Mouse (Mus musculus): ENCODE data around the gene Trnau1ap. TPM values are rescaled to one million over a fixed set of nuclear protein-coding genes. Genes with fewer than 3 reads are reported as not detected.

Gene Trnau1ap
- polyA plus RNA-seq, 1 experiment = not detected

DNA sequence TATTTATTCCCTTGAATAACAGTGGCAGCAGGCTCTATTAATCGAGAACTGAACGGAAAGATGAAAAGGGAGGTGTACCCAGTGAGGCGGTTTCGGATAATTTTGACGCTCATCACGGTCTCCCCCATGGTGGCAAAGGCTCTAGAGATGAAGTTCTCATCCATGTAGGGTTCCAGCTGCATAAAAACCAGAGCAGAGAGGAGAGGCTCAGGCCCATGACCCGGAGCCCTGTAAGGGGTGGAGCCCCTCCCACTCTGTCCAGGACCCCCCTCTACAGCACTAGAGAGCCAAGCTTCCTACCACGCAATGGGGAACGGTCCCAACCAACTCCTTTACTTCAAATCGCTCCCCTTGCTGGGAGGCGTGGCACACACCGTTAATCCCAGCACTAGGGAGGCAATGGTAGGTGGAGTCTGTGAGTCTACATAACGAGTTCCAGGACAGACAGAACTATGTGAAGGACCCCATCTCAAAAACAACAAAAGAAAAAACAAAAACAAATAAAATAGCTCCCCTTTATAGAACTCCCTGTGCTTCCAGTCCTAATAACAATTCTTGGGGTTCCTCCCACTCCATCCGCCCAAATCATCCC lies 851 bp downstream of the Trnau1ap start:
- TF ChIP-seq CTCF (IDR thresholded peaks at IDR 0.05; ENCODE audit: insufficient read depth, low read depth, low read length) (no peak), POLR2A (IDR thresholded peaks at IDR 0.05; ENCODE audit: insufficient read depth, low read depth, low read length) (no peak)
- 45% methylated on average over 14 of the region's 14 CpGs for WGBS
- H3K4me1 ChIP-seq (ENCODE audit: control insufficient read depth, insufficient read depth, low read length) = peaks cover 6% of the 10 kb centered on the region; the same call in 1 of the 2 replicates
- H3K4me3 ChIP-seq (ENCODE audit: insufficient read depth, low read depth, low read length) = peak overlapping the region; percentile 94
- H3K27ac ChIP-seq (ENCODE audit: insufficient read depth, low read depth, low read length) = no peak overlapping the region

DNA sequence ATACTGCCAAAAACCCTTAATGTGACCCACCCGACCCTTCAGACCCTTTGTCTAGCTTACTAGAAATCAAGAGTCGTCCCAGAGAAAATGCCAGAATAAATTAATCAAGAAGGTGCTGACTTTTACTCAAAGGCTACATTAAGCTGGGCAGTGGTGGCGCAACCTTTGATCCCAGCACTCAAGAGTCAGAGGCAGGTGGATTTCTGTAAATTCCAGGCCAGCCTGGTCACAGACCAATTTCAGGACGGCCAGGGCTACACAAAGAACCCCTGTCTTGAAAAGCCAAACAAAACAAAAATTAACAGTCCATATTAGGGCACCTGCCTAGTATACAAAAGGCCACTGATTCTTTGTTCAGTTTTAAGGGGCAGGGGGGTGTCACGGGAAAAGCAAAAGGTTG lies 2.9 kb downstream of the Trnau1ap start:
- 77% methylated on average over 5 of the region's 5 CpGs for WGBS

DNA sequence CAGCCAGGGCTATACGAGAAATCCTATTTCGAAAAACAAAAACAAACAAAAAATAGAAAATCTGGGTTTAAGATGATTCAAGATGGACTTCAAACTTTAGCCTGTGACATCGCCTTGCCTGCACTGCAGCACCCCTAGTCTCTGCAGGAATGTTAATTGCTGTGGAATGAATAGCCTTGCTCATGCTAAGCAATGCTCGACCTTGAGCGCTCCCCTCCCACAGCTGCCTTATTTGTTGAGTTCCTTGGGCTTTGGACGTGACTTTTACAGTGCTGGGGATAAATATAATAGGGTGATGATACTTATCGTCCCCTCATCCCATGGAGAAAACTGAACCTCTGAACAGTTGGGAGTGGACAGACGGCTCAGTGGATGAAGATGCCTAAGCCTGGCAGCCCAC lies 13.6 kb downstream of the Trnau1ap start:
- WGBS = 88% methylated on average over 8 of the region's 8 CpGs
- TF ChIP-seq POLR2A (IDR thresholded peaks at IDR 0.05; ENCODE audit: insufficient read depth, low read depth, low read length) = no peak
- TF ChIP-seq CTCF (IDR thresholded peaks at IDR 0.05; ENCODE audit: insufficient read depth, low read depth, low read length) = no peak
- H3K4me1 ChIP-seq (ENCODE audit: control insufficient read depth, insufficient read depth, low read length) = no peaks in the 10 kb centered on the region
- H3K27ac ChIP-seq (ENCODE audit: insufficient read depth, low read depth, low read length) = no peak overlapping the region
- H3K4me3 ChIP-seq (ENCODE audit: insufficient read depth, low read depth, low read length) = no peak overlapping the region

More for the DNA sequence above, 2.9 kb downstream of the Trnau1ap start:
- TF ChIP-seq CTCF (IDR thresholded peaks at IDR 0.05; ENCODE audit: insufficient read depth, low read depth, low read length) (no peak), POLR2A (IDR thresholded peaks at IDR 0.05; ENCODE audit: insufficient read depth, low read depth, low read length) (no peak)
- Histone ChIP-seq H3K4me3 (ENCODE audit: insufficient read depth, low read depth, low read length) (no peak overlapping the region), H3K4me1 (ENCODE audit: control insufficient read depth, insufficient read depth, low read length) (peaks cover 6% of the 10 kb centered on the region; the same call in 1 of the 2 replicates), H3K27ac (ENCODE audit: insufficient read depth, low read depth, low read length) (no peak overlapping the region)

DNA sequence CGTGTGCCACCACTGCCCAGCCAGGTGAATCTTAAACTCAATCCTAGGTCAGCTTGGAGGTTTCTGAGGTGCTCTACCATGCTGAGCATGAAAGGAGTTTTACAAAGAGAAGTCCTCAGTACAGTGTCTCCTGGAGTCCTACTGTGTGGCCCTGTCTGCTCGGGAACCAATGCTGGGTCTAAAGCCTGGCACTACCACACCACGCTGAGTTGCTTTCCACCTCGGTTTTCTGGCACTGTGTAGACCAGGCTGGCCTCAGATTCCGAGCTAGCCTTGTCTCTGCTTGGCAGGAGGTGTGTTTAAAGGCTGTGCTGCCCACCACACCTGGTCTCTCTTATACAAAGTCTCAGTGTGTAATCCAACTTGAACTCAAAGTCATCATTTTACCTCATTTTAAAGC lies 16.7 kb downstream of the Trnau1ap start:
- WGBS = 90% methylated on average over 5 of the region's 5 CpGs
- peaks cover 5% of the 10 kb centered on the region; the same call in 1 of the 2 replicates for H3K4me1 ChIP-seq (ENCODE audit: control insufficient read depth, insufficient read depth, low read length)
- TF ChIP-seq POLR2A (IDR thresholded peaks at IDR 0.05; ENCODE audit: insufficient read depth, low read depth, low read length) = no peak
- TF ChIP-seq CTCF (IDR thresholded peaks at IDR 0.05; ENCODE audit: insufficient read depth, low read depth, low read length) = no peak
- H3K4me3 ChIP-seq (ENCODE audit: insufficient read depth, low read depth, low read length) = no peak overlapping the region
- no peak overlapping the region for H3K27ac ChIP-seq (ENCODE audit: insufficient read depth, low read depth, low read length)

DNA sequence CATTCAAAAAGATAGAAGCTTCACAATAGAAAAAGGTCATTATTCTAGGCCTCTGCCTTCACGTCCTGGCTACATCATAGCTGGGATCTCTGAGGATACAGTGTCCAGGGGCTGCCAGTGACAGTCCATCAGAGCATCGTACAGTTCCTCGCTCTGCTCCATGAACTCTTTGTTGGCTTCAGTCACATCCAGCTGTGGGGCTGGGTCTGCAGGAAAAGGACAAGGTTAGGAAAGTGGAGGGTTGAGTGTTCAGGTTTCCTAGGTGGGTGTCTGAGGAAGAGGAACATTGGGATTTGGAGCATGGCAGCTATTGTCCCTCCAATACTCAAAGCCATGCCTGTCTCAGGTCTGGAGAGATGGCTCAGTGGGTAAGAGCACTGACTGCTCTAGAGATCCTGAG lies 17.5 kb downstream of the Trnau1ap start:
- no peak overlapping the region for H3K4me3 ChIP-seq (ENCODE audit: insufficient read depth, low read depth, low read length)
- peaks cover 5% of the 10 kb centered on the region; the same call in 1 of the 2 replicates for H3K4me1 ChIP-seq (ENCODE audit: control insufficient read depth, insufficient read depth, low read length)
- 68% methylated on average over 3 of the region's 3 CpGs for WGBS
- no peak overlapping the region for H3K27ac ChIP-seq (ENCODE audit: insufficient read depth, low read depth, low read length)
- no peak for TF ChIP-seq CTCF (IDR thresholded peaks at IDR 0.05; ENCODE audit: insufficient read depth, low read depth, low read length)
- TF ChIP-seq POLR2A (IDR thresholded peaks at IDR 0.05; ENCODE audit: insufficient read depth, low read depth, low read length) = no peak

DNA sequence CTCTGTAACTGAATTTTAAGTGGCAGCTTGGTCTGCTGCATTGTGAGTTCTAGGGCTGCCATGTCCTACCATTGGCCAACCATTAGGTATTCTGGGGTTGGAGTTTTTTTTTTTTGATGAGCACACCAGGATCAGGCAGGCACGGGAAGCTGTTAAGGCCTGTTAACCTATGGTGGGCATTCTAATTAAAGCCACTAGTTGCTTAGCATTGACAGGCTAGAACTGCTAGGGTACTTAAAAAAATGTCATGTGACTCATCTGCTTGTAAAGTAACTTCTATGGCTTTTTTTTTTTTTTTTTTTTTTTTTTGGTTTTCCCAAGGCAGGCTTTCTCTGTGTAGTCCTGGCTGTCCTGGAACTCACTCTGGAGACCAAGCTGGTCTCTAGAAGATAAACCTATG lies 18.1 kb downstream of the Trnau1ap start:
- WGBS = 38% methylated on average over 1 of the region's 1 CpGs
- H3K27ac ChIP-seq (ENCODE audit: insufficient read depth, low read depth, low read length) = no peak overlapping the region
- no peak for TF ChIP-seq POLR2A (IDR thresholded peaks at IDR 0.05; ENCODE audit: insufficient read depth, low read depth, low read length)
- no peak for TF ChIP-seq CTCF (IDR thresholded peaks at IDR 0.05; ENCODE audit: insufficient read depth, low read depth, low read length)

DNA sequence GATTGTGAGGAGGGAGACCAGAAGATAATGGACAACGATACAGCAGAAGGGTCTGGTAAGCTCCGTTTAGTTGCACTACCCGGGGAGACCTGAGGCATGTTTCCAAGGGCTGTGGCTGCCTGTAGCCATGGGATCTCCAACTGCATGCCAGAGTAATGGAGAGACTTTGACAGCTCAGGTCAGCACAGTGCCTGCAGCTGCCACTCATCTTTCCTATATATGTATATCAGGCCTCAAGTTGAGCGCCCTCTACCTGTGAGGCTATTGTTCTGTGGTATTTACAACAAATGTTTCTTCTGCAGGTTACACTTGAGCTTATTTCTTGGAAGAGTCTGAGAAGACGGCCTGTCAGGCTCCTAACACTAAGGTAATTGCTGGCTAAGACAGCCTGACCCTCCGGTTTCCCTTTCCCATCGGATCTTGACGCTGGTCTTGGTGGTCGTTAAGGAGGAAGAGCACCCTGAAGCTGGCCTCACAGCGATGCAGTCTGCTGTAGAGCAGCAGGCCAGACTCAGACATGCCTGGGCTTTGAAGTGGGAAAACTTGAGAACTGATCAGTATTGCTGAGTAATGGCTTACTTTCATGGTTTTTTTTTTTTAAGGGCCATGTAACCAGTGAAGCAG lies 19.4 kb downstream of the Trnau1ap start:
- H3K4me3 ChIP-seq (ENCODE audit: insufficient read depth, low read depth, low read length) = peak overlapping the region; percentile 31
- WGBS = 26% methylated on average over 10 of the region's 10 CpGs
- peaks cover 5% of the 10 kb centered on the region; the same call in 1 of the 2 replicates for H3K4me1 ChIP-seq (ENCODE audit: control insufficient read depth, insufficient read depth, low read length)
- H3K27ac ChIP-seq (ENCODE audit: insufficient read depth, low read depth, low read length) = no peak overlapping the region
- TF ChIP-seq CTCF (IDR thresholded peaks at IDR 0.05; ENCODE audit: insufficient read depth, low read depth, low read length) (peak; percentile 23; the same call in 1 of the 2 replicates), POLR2A (IDR thresholded peaks at IDR 0.05; ENCODE audit: insufficient read depth, low read depth, low read length) (no peak)

More for the DNA sequence above, 18.1 kb downstream of the Trnau1ap start:
- no peak overlapping the region for H3K4me3 ChIP-seq (ENCODE audit: insufficient read depth, low read depth, low read length)
- H3K4me1 ChIP-seq (ENCODE audit: control insufficient read depth, insufficient read depth, low read length) = peaks cover 5% of the 10 kb centered on the region; the same call in 1 of the 2 replicates

DNA sequence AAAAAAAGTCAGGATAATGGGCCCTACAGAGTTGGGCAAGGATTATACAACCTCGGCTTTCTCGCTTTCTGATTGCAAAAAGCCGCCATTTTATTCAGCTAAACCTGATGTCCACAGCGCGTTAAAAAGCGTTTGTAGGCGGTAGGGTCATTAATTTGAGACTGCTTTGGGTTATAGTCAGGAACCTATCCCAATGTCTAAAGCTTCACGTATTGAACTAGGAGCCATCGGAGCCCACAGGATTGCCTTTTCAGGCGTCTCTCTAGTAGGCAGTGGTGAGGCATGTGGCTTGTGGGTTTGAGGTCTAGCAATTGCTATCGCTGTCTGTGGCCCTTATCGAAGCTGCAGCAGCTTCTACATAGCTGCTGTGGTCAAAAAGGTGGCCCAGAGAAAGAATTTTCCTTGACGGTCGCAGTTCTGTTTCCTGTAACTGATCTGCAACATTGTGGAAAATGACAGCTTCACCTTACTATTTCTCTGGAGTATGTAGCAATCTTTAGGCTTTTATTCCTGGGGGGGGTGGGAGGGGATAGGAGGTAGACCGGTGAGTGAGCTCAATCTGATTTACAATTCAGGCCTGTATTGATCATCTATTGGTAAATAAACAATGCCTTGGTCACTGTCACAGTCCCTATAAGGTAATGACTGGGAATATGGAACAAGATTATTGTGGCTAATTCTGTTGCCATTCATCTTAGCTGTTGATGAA lies 20.0 kb downstream of the Trnau1ap start:
- WGBS = under 1% methylated on average over 15 of the region's 15 CpGs
- no peak for TF ChIP-seq POLR2A (IDR thresholded peaks at IDR 0.05; ENCODE audit: insufficient read depth, low read depth, low read length)
- TF ChIP-seq CTCF (IDR thresholded peaks at IDR 0.05; ENCODE audit: insufficient read depth, low read depth, low read length) = no peak

More for the DNA sequence above, 20.0 kb downstream of the Trnau1ap start:
- Histone ChIP-seq H3K4me1 (ENCODE audit: control insufficient read depth, insufficient read depth, low read length) (peaks cover 5% of the 10 kb centered on the region; the same call in 1 of the 2 replicates), H3K4me3 (ENCODE audit: insufficient read depth, low read depth, low read length) (peak overlapping the region; percentile 58), H3K27ac (ENCODE audit: insufficient read depth, low read depth, low read length) (peak overlapping the region; percentile 59)
